Mouse (Mus musculus) brain, embryonic 14.5 days (tissue): ENCODE data around the gene Fam89a.

ENCODE experiments used
- CTCF ChIP-seq: fragments of 200-500 bp; IDR thresholded peaks from 2 replicates; pipeline ENCODE4 v1.5.1; 2012; ENCODE audit warnings: inconsistent platforms, mild to moderate bottlenecking, moderate library complexity, borderline replicate concordance; ENCODE audit not compliant: insufficient read depth, insufficient read length; ENCODE audit errors: extremely low read depth
- POLR2A ChIP-seq: fragments of 200-500 bp; IDR thresholded peaks from 2 replicates; pipeline ENCODE4 v1.6.1; 2012; ENCODE audit warnings: mild to moderate bottlenecking, inconsistent platforms, borderline replicate concordance; ENCODE audit not compliant: poor library complexity, insufficient read depth, insufficient read length, severe bottlenecking; ENCODE audit errors: extremely low read depth

DNA sequence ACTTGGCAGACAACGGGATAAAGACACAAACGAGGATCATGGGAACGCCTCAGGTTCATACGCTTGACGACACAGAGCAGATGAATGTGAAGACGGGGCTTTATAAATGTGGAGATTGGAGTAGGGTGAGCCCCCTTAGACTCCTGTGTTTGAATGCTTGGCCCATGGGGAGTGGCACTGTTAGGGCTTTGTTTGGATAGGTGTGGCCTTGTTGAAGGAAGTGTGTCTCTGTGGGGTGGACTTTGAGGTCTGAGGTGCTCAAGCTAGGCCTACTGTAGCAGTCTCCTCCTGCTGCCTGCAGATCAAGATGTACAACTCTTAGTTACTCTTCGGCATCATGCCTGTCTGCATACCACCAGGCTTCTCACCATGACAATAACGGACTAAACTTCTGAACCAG, 45.8 kb downstream of the Fam89a start:
- TF ChIP-seq POLR2A (no peak), CTCF (no peak)
